Mouse (Mus musculus): ENCODE data around the gene Sh3rf1.
A peak's percentile ranks its signal among the peaks of the same experiment; 100 is the strongest.

Sh3rf1 gene

GRCm38 (mm10) chr8:61224380-61225092 lies 864 bp downstream of the Sh3rf1 start:
- DNase-seq, result peak; percentile 29 to 48

DNA sequence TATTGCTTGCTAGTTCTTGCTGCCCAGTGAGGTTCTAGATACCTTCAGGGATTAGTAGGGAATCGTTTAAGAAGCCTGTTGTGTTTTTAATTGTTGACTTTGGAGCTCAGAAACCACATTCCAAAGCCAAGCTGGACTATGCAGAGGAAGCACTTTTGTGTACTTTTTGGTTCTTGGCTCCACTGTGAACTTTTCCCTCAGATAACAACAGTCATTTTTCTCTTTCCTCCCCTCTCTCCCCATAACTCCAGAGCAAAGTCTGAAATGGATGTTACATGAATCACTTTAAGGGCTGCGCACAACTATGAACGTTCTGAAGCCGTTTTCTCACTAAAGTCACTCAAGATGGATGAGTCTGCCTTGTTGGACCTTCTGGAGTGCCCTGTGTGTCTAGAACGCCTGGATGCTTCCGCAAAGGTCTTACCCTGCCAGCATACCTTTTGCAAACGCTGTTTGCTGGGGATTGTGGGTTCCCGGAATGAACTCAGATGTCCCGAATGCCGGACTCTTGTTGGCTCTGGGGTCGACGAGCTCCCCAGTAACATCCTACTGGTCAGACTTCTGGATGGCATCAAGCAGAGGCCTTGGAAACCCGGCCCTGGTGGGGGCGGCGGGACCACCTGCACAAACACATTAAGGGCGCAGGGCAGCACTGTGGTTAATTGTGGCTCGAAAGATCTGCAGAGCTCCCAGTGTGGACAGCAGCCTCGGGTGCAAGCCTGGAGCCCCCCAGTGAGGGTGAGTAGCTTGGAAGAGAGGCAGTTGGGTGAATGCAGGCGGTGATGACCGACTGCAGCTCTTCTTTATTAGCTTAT lies 2.1 kb downstream of the Sh3rf1 start:
- no peak for DNase-seq

DNA sequence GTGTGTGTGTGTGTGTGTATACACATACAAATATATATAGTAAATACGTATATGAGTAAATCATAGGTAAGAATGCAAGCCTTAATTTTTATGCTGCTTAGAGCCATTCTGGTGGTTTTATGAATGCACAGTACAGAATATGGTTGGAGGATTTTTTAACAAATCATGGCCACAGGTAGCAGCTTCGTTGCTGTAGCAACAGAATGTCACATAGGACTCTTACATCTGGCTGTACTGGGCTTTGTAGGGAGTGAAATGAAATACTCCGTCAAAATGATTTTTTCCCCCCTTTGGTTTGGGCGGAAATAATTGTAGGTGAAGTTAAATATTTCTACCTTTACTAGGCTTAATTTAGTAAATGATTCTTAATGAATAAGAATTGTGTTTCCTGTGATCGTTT lies 3.0 kb downstream of the Sh3rf1 start:
- DNase-seq, result no peak

- DNase-seq, result no peak
These were observed 5.0 kb downstream of the Sh3rf1 start for GRCm38 (mm10) chr8:61228678-61229077.

DNA sequence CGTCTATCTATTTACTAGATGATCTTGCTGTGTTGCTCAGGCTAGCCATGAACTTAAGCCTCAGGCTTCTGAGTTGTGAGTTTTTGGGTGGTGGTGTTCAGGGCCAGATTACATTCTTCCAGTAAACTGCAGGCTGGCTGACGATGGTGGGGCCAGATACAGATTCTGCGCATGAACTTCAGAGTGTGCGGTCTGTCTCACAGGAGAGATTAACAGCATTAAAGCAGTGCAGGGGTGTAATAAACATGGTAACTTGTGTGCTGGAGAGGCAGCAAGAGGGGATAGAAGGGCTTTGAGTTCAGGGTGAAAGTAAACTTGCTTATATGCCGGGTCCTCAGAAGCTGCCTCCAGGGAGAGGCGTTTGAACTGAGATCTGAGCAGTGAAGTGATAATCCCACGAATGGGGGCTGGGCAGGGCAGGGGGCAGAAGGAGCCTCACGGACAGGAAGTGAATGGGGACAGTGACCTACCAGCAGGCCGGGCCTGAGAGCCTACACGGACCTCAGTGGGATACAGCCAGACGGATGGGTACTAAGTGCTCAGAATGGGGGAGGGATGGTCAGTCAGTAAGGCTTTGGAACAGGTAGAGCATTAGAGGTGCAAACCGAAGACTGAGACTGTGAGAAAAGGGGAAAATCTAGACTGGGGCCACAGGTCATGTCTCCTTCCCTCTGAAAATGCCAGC lies 6.0 kb downstream of the Sh3rf1 start:
- no peak for DNase-seq

DNA sequence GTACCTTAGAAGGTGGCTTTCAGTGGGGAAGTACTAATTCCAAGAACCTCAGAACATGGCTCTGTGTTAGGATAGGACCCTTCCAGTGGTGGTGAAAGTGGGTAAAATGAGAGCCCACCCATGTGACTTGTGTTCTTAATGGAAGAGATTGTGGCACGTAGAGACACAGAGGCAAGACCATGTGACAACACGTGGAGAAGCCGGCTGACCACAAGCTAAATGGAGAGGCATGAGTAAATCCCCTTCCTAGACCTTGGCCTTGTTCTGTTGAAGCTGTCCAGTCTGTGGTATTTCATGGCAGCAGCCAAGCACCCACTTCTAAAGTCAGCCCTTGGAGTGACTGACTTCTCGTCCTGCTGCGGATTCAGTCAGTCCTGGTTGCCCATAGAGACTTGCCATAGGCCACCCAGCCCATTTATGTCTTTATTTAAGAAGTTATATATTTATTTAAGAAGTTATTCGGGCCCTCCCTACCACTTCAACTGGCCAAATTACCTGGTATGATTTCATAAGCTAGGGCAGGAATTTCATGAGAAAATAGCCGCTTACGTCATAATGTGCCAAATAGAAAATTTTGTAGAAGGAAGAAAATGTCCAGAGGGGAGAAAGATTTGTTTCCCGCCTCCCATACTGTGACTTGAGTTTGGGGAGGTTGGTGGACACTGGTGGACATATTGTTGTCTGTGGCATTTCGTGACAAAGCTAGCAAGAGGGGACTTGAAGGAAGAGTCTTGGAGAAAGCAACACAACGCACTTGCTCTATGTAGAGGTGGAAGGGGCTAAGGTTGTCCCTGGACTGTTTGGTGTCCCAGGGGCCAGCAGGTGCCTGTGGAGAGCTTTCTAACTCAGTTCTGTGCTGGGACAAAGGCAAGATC lies 7.4 kb downstream of the Sh3rf1 start:
- DNase-seq, result no peak

DNA sequence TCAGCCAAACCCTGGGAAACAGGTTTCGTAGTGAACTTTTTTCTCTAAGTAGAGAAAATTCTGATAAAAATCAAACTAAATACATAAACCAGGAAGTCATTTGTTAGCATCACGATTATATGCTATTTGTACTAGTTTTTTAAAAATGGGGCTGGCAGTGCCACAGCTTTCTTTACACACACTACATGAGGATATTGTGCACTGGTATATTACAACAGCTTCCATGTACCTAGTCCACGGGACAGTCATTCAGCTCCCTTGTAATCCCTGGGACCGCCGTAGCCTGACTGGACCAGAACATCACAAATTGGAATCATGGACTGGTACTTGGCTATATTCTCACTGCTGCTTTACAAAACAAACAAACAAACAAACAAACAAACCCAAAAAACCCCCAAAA lies 11.8 kb downstream of the Sh3rf1 start:
- DNase-seq, result no peak

- no peak for DNase-seq
These were observed 13.0 kb downstream of the Sh3rf1 start for GRCm38 (mm10) chr8:61236506-61237268.

- no peak for DNase-seq
These were observed 15.9 kb downstream of the Sh3rf1 start for GRCm38 (mm10) chr8:61239576-61239975.

DNA sequence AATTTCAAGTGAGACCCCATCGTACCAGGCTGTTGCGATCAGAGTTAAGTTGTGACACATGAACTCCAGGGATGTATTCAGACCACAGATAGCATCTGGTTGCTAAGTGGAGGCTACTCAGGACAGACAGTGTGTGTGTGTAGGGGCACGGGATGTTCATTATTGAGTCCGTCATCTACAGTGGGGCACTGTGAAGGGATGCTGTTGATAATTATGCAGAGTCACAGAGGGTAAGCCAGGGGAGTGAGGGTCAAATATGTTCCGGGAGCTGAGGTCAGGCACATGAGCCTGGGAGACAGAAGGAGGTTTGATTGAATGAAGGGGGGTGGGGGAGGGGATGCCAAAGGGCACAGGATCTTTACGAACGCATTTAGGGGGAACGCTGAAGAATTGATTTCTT lies 17.6 kb downstream of the Sh3rf1 start:
- no peak for DNase-seq

GRCm38 (mm10) chr8:61242896-61243295 lies 19.2 kb downstream of the Sh3rf1 start:
- no peak for DNase-seq

- no peak for DNase-seq
These were observed 19.8 kb downstream of the Sh3rf1 start for GRCm38 (mm10) chr8:61243491-61243890.

DNA sequence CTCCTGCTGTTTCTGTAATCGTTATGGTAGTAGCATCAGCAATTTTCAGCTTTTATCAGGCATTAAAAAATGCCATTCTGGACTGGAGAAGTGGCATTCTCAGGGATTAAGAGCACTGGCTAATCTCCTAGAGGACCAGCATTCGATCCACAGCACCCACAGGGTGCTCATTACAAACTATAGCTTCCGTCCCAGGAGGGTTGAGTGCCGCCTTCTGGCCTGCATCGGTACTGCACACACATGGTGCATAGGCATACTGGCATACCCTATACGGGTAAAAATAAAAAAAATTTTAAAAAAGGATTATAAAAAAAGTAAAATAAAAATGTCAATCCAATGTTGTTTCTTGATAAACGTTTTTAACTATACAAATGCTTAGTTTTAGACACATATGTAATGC lies 20.5 kb downstream of the Sh3rf1 start:
- DNase-seq, result no peak

- no peak for DNase-seq
These were observed 23.8 kb downstream of the Sh3rf1 start for GRCm38 (mm10) chr8:61247270-61248025.

DNA sequence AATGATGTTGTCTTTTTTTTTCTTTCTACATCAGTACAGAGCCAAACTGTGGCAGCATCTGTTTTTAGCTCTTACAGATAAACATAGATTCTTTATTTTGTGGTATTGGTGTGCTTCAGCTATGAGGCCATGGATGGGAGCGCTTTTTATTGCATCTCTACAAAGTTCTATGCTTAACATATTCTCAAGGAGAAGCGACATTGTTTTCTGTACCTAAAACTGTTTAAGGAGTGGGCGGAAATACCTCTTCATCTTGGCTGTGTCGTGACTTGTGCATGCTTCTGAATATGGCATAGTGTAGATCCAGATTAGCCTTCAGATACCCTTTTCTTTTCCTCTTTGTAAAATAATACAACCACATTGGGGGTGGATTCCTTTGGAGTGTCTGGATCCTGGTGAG lies 25.8 kb downstream of the Sh3rf1 start:
- no peak for DNase-seq

DNA sequence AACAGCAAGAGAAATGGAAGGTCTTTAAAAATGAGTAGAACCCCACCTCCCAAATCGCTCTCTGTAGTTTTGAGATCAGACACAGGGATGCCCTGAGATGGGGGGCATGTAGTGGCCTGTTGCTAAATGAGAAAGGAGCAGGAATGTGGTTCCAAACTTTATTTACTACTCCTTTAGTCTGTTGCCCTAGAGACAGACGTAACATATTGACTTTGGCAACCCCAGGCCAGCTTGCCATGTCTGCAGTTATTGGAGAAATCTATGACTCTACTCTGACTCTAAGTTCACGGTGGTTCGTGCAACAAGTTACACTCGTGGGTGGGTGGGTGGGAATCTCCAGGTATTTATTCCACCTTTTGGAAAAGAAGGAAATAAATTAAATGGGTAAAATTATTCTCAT lies 30.5 kb downstream of the Sh3rf1 start:
- DNase-seq, result no peak

DNA sequence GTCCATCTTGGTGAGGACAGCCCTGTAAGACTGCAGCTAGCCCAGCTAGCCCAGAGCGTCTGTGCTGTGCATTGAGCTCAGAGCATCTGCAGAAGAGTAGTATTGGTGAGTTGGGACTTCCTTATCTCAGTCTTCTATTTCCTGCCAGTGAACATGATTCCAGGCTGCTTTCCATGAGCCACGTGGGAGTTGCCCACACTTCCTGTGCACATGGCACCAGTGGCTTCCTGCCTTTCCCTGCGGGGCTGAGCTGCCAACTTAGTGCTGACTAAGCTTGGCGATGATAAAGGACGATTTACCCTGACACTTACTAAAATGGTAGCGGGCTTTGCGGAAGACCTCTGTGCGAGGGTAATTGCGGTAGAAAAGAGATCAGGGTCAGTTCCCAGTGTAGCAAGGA lies 35.2 kb downstream of the Sh3rf1 start:
- DNase-seq, result peak; percentile 40 to 42

DNA sequence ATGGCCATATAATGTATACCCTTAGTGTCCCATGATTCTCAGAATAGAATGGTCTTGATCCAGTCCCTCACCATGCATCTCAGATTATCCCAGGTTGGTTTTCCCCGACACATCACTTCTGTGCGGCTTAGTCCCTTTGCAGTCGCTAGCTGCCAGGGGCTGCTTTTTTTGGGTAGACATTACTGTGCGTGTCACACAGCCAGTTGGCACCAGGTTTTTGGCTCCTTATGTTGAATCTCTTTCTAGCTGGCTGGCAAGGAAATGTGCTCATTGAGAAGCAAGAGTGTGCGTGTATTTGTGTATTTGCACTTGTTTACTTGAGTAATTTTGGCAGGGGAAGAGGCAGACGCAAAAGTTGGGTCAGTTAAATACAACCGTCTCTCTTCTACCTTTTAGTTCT lies 35.9 kb downstream of the Sh3rf1 start:
- DNase-seq, result peak; percentile 80 to 84

DNA sequence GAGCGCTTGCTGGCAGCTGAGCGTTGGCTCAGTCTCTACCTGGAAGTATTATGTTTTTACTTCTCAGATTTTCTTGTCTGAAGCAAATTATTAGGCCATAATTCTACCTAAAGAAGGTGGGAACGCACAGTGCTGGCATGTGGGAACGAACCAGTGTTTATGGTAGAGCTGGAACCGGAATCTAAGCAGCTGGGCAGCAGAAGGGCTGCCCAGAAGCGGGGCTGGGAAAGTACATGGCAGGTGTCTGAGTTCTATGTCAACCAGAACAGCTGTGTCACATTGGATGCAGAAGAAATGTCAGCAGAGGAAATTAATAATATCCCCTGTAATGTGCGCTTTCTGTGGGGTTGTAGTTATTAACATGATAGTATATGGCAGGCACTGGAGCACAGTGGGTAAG lies 36.9 kb downstream of the Sh3rf1 start:
- DNase-seq, result no peak

DNA sequence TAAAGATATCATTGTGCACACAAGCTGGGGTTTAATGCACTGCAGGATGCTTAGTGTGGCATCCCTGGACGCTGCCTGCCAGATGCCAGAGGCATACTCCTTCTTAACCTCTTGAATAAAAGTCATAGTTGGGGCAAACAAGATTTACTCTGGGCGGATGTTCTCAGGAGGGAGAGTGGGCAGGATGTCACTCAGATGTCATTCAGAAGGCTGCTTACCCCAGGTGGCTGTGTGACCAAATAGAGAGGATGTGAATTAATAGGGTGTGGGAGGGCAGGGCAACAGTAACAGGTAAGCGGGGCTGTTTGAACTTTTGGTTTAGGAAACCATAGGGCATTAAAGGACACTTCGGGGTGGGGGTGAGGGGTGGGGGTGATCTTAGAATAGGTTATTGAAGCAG lies 37.7 kb downstream of the Sh3rf1 start:
- DNase-seq, result no peak

DNA sequence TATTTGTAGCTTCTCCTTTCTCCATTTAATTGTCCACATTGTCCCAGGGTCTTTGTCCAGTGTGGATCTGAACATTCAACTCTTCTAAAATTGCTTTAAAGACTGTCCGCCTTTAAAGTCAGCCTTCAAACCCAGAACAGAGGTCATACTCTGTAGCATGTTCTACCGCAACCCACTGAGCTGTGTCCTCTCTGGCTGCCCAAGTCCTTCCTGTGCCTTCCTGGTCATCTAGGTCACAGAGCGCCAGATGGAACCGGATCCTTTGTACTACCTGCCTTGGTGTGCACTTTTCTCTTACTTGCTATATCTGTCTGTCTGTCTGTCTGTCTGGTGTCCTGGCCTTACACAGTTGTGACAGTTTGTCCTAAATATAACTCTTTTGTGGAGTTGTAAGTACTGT lies 40.0 kb downstream of the Sh3rf1 start:
- DNase-seq, result no peak

All from cerebellum, postnatal 14 days (tissue).